Mouse (Mus musculus): ENCODE results near the gene Gm8298.
"Not testable (repeated sequence)": the region's sequence is repeated elsewhere in the genome, so short reads cannot be mapped to it uniquely, and the experiment has no call there.

Gene Gm8298

DNA sequence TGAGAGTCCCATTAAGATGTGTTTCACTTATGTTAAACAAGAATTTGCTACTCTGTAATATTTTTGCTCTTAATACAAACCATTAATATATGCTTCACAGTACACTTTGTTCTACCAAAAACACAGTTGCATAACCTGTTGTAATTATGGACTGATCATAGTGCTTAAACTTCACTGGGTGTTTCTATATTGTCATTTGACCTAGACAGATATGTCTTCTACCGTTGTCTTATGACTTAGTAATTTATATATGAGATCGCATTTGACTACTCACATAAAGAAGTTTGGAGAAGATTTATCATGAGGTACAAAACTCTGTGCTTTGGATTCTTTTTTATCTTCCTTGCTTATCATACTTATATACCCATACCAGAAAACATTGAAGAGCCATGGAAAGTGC is at the start of gene Gm8298:
Gene Gm8298 (plus strand): TSS at position 301 of the 400 bp plus-strand sequence.
- no peak for DNase-seq (ENCODE audit: low spot score)

DNA sequence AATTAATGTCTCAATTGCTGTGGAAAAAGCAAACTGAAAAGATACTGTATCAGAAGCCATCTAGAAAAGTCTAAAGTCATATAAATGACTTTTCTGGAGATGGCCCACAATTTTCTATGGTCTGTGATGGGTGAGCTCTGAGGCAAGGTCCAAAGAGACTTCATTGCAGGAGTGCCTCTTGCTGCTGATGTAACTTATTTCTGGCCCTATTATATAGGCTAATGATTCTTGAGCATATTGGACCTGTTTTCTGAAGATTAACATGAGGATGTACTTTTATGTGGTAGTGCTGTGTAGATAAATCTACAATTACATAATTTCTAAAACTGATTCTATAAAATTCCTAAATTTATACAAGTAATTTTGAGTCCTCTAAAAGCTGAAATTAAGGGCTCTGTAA is 47.7 kb upstream of the Gm8298 start:
- DNase-seq (ENCODE audit: low spot score): no peak

GRCm38 (mm10) chr3:59870765-59871164 is 9.9 kb downstream of the Gm8298 start:
- DNase-seq (ENCODE audit: low spot score): peak; percentile 18

DNA sequence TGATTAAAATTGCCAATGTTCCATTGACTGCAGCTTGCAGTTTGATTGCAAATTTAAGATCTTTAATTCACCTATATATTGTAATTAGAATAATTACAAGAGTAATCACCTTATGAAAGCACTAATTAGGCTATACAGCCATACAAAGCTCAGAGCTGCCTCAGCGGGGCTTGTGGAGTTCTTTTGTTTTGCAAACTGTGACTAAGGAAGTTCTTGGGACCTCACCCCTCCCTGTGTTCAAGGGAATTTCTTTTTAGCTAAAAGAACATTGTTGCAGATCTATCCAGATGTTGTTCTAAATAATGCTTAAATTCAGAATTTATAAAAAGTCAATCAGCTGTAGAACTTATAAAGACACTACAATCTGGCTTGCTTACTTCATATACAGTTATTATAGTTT is 16.8 kb downstream of the Gm8298 start:
- DNase-seq (ENCODE audit: low spot score): not testable (repeated sequence)

- DNase-seq (ENCODE audit: low spot score): not testable (repeated sequence)
Observed at GRCm38 (mm10) chr3:59879801-59880554, 19.1 kb downstream of the Gm8298 start.

DNA sequence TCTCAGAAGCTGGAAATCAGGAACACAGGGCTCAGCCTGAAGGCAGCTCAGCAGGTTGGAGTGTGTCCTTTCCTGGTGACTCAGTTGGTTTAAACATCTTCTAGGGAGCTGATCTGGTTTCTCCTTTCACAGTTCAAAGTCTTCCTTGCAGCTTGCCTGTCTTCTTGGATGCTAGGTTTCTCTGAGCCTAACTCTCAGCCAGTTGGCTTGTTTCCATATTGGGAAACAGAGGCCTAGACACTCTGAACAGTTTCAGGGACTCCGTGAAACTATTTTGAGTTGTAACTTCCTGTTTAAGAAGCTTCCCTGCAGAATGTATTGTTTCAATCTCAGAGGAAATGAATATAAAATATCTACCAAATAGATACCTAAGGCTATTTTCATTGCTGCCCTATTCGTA is 32.4 kb downstream of the Gm8298 start:
- no peak for DNase-seq (ENCODE audit: low spot score)

GRCm38 (mm10) chr3:59924914-59925313 is 64.1 kb downstream of the Gm8298 start, which contains the start of gene C130079G13Rik:
C130079G13Rik (plus strand) TSS chr3:59925214.
- no peak for DNase-seq (ENCODE audit: low spot score)

All from layer of hippocampus, adult 9-10 months (tissue).